In the genomic region with DNA sequence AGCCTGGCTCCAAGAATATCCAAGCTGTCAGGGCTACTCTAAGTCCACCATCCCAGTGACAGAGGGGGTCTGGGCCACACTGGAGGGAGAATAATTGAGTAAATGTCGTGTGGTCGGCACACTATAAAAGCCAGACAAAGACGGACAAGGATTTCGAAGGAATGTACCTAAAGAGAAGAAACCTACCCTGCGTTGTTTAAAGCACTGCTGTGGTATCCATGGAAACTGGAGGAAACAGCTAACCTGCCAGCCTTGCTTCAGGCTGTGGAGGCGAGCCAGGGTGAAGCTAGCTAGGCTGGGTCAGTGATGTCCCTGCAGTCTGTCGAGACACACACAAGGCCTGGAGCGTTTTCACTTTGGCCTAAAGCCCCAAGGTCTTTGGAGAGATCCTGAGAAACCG, we compare ENCODE assay signal across 8 mouse cellular contexts.
DNase-seq lines count a peak whose midpoint lies in the region; ATAC-seq and TF ChIP-seq lines count a peak whose summit lies in the region.

No protein-coding gene starts in this region.

- H3K27me3 ChIP-seq in heart, embryonic 11.5 days (ENCODE audit: control insufficient read depth, insufficient read depth, low read length), result no peaks in the 10 kb centered on the region
- no peaks in the 10 kb centered on the region for H3K27me3 ChIP-seq in embryonic facial prominence, embryonic 13.5 days
- H3K27me3 ChIP-seq in stomach, postnatal 0 days (ENCODE audit: control insufficient read depth, insufficient read depth, low read length), result no peaks in the 10 kb centered on the region

- TF ChIP-seq EP300 in stomach, postnatal 0 days (optimal IDR thresholded peaks at IDR 0.05), result no peak

- peak; percentile 26 to 36 for DNase-seq in heart, adult 18-20 months
- peak; percentile 89 to 94 for DNase-seq in adrenal gland, adult (ENCODE audit: inconsistent age in 2 of 2, low spot score in 1 of 2)
- peak; percentile 24 for DNase-seq in left cerebral cortex, adult 11 months (ENCODE audit: low spot score)
- peak; percentile 53 for DNase-seq in right cerebral cortex, adult 18-20 months
- no peak for DNase-seq in thymus, postnatal 36 days
- no peak for DNase-seq in stomach, postnatal 0 days (ENCODE audit: low spot score)

- no peaks in the 10 kb centered on the region for H3K4me1 ChIP-seq in heart, embryonic 11.5 days (ENCODE audit: control insufficient read depth, insufficient read depth, low read length)
- H3K4me1 ChIP-seq in embryonic facial prominence, embryonic 13.5 days, result peaks cover 22% of the 10 kb centered on the region
- H3K4me1 ChIP-seq in stomach, postnatal 0 days (replicated peaks; ENCODE audit: control insufficient read depth, insufficient read depth), result no peaks in the 10 kb centered on the region

- ATAC-seq in heart, embryonic 11.5 days (replicated peaks; ENCODE audit: insufficient number of reproducible peaks, low FRiP score, low TSS enrichment), result no peak
- no peak for ATAC-seq in embryonic facial prominence, embryonic 13.5 days (ENCODE audit: insufficient number of reproducible peaks, insufficient read depth, low FRiP score, low TSS enrichment, low read depth)
- ATAC-seq in stomach, postnatal 0 days (ENCODE audit: low FRiP score, low TSS enrichment), result no peak

- no peak overlapping the region for H3K27ac ChIP-seq in heart, embryonic 11.5 days (ENCODE audit: low read depth, low read length)
- H3K27ac ChIP-seq in embryonic facial prominence, embryonic 13.5 days, result peak overlapping the region; percentile 49; the same call in 1 of the 2 replicates
- no peak overlapping the region for H3K27ac ChIP-seq in stomach, postnatal 0 days (replicated peaks)

- H3K4me3 ChIP-seq in heart, embryonic 11.5 days (ENCODE audit: low read depth, low read length), result no peak overlapping the region
- H3K4me3 ChIP-seq in embryonic facial prominence, embryonic 13.5 days, result no peak overlapping the region
- no peak overlapping the region for H3K4me3 ChIP-seq in stomach, postnatal 0 days (ENCODE audit: low read depth, low read length)

- H3K9ac ChIP-seq in heart, embryonic 11.5 days (ENCODE audit: low read depth, low read length), result no peak overlapping the region
- no peak overlapping the region for H3K9ac ChIP-seq in embryonic facial prominence, embryonic 13.5 days
- no peak overlapping the region for H3K9ac ChIP-seq in stomach, postnatal 0 days (ENCODE audit: low read length)

- no peaks in the 10 kb centered on the region for H3K36me3 ChIP-seq in heart, embryonic 11.5 days (ENCODE audit: control insufficient read depth, insufficient read depth, low read length)
- H3K36me3 ChIP-seq in embryonic facial prominence, embryonic 13.5 days, result no peaks in the 10 kb centered on the region
- no peaks in the 10 kb centered on the region for H3K36me3 ChIP-seq in stomach, postnatal 0 days (ENCODE audit: control insufficient read depth, insufficient read depth, low read length)

- no peaks in the 10 kb centered on the region for H3K9me3 ChIP-seq in heart, embryonic 11.5 days (replicated peaks; ENCODE audit: control insufficient read depth, low read length)
- H3K9me3 ChIP-seq in embryonic facial prominence, embryonic 13.5 days, result no peaks in the 10 kb centered on the region
- no peaks in the 10 kb centered on the region for H3K9me3 ChIP-seq in stomach, postnatal 0 days (ENCODE audit: control insufficient read depth, low read length)

- TF ChIP-seq CTCF in stomach, postnatal 0 days (IDR thresholded peaks at IDR 0.05; ENCODE audit: low read depth), result no peak

- no peak overlapping the region for H3K4me2 ChIP-seq in heart, embryonic 11.5 days
- no peak overlapping the region for H3K4me2 ChIP-seq in embryonic facial prominence, embryonic 13.5 days
- H3K4me2 ChIP-seq in stomach, postnatal 0 days (replicated peaks; ENCODE audit: low read depth), result no peak overlapping the region

- WGBS in heart, embryonic 11.5 days (ENCODE audit: insufficient replicate concordance), result 70% methylated on average over 9 of the region's 9 CpGs
- 56% methylated on average over 9 of the region's 9 CpGs for WGBS in embryonic facial prominence, embryonic 13.5 days
- 39% methylated on average over 9 of the region's 9 CpGs for WGBS in stomach, postnatal 0 days

Comparison
In these comparisons a context has a peak if more than half of its experiments do, and no peak if none do; other contexts are left out.
1. DNase-seq: peak in heart, adult 18-20 months (2 of 2), adrenal gland, adult (2 of 2), left cerebral cortex, adult 11 months (single experiment) and right cerebral cortex, adult 18-20 months (single experiment); none in thymus, postnatal 36 days (0 of 2) and stomach, postnatal 0 days (single experiment).